Mouse (Mus musculus): ENCODE results near the gene Wfdc3. TPM values are rescaled to one million over a fixed set of nuclear protein-coding genes. Genes with fewer than 3 reads are reported as not detected.

The Wfdc3 gene
- polyA plus RNA-seq, 1 experiment, result 1.0 TPM

DNA sequence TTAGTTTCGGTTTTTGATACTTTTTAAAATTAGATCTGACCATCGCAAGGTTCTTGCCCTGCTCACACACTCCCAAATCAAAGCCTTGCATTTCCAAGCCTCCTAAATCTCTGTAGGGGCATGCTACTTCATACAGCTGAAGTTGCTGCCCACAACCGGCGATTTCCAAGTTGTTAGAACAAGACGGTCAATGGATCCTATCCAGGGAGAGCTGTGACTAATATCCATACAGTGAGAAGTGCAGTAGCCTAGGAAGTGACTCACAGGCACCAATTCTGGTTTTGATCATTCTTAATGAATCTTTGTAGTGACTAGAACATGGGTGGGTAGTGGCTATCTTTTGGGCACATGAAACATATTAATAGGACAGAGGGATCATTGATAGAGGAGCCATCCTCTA, 44.0 kb downstream of the Wfdc3 start:
- no peak overlapping the region for H3K27ac ChIP-seq (ENCODE audit: insufficient read depth, low read depth, low read length)
- no peak for TF ChIP-seq POLR2A (IDR thresholded peaks at IDR 0.05; ENCODE audit: low read depth, low read length)
- TF ChIP-seq CTCF (conservative IDR thresholded peaks at IDR 0.05; ENCODE audit: insufficient read depth, insufficient read length, low read depth, low read length), result no peak
- no peak overlapping the region for H3K4me3 ChIP-seq (ENCODE audit: insufficient read depth, low read depth, low read length)
- no peaks in the 10 kb centered on the region for H3K27me3 ChIP-seq (replicated peaks; ENCODE audit: control insufficient read depth, insufficient read depth, low read length)
- no peak for DNase-seq
- no peaks in the 10 kb centered on the region for H3K36me3 ChIP-seq (ENCODE audit: control insufficient read depth, insufficient read depth, low read length)
- WGBS, result 86% methylated on average over 5 of the region's 5 CpGs
- no peaks in the 10 kb centered on the region for H3K4me1 ChIP-seq (ENCODE audit: control insufficient read depth, insufficient read depth, low read length)

DNA sequence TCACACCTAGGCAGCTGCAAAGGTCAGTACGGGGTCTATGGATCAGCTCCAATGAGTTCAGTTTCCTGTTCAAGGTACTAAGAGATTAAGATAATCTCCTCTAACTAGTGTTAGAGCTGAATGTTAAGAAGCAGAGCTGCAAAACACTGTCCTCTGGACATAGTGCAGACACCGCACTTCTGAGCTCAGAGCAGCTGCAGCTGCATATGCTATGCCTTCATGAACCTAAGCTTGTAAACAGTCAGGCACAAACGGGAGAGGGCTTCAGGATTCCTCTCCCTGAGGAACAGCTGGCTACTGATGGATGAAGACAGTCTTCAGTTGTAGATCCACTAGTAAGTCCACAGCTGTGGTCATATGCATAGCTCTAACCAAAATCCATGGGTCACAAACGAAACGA, 44.8 kb downstream of the Wfdc3 start:
- Histone ChIP-seq H3K36me3 (ENCODE audit: control insufficient read depth, insufficient read depth, low read length) (no peaks in the 10 kb centered on the region), H3K4me3 (ENCODE audit: insufficient read depth, low read depth, low read length) (no peak overlapping the region), H3K4me1 (ENCODE audit: control insufficient read depth, insufficient read depth, low read length) (no peaks in the 10 kb centered on the region), H3K27me3 (replicated peaks; ENCODE audit: control insufficient read depth, insufficient read depth, low read length) (no peaks in the 10 kb centered on the region), H3K27ac (ENCODE audit: insufficient read depth, low read depth, low read length) (no peak overlapping the region)
- TF ChIP-seq CTCF (conservative IDR thresholded peaks at IDR 0.05; ENCODE audit: insufficient read depth, insufficient read length, low read depth, low read length) (no peak), POLR2A (IDR thresholded peaks at IDR 0.05; ENCODE audit: low read depth, low read length) (no peak)
- no peak for DNase-seq
- 67% methylated on average over 5 of the region's 5 CpGs for WGBS

DNA sequence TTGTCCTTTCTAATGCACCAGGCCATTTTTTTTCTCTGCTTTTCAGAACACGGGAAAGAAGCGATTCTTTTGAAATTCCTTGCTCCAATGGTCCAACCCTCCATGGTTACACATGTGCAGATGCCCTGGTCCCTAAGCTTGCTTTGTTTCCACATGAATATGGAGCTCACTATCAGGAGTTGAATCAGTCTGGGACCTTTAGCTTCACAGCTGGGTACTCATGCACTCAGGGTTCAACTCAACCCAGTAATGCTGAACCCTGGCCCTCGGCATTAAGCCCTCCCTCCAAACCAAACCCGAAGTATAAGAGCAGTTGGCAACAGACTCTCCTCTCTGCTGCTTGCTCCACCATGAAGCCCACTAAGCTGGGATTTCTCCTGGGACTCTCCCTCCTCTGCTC, 47.5 kb downstream of the Wfdc3 start, which contains the start of gene Spint4:
Gene Spint4 (plus strand): TSS at position 301 of the 400 bp plus-strand sequence.
- WGBS, result 69% methylated on average over 4 of the region's 4 CpGs
- no peak for DNase-seq
- no peak within 1 kb of the TSS for H3K4me3 ChIP-seq (ENCODE audit: insufficient read depth, low read depth, low read length)

DNA sequence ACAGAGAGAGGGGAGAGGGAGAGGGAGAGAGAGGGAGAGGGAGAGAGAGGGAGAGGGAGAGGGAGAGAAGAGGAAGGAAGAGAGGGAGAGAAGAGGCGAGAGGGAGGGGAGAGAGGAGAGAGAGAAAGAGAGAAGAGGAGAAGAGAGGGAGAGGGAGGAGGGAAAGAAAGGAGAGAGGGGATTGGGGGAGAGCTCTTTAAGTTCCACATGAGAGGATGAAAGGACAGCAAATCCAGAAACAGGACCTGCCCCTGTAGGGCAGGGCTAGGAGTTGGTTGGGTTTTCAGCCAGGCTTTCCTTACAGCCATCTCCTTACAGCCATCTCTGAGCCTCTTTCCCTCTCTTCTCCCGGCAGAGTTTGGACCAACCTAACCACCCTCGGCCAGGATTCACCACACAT, 60.9 kb downstream of the Wfdc3 start, which contains the start of gene Wfdc13:
Gene Wfdc13 (plus strand): TSS at position 301 of the 400 bp plus-strand sequence.
- 53% methylated on average over 3 of the region's 3 CpGs for WGBS
- TF ChIP-seq POLR2A (IDR thresholded peaks at IDR 0.05; ENCODE audit: low read depth, low read length) (no peak), CTCF (conservative IDR thresholded peaks at IDR 0.05; ENCODE audit: insufficient read depth, insufficient read length, low read depth, low read length) (no peak)
- no peaks in the 10 kb centered on the region for H3K27me3 ChIP-seq (replicated peaks; ENCODE audit: control insufficient read depth, insufficient read depth, low read length)
- H3K36me3 ChIP-seq (ENCODE audit: control insufficient read depth, insufficient read depth, low read length), result no peaks in the 10 kb centered on the region
- H3K27ac ChIP-seq (ENCODE audit: insufficient read depth, low read depth, low read length), result no peak within 1 kb of the TSS
- no peaks in the 10 kb centered on the region for H3K4me1 ChIP-seq (ENCODE audit: control insufficient read depth, insufficient read depth, low read length)
- H3K4me3 ChIP-seq (ENCODE audit: insufficient read depth, low read depth, low read length), result no peak within 1 kb of the TSS
- no peak for DNase-seq

More for the DNA sequence above, 47.5 kb downstream of the Wfdc3 start, which contains the start of gene Spint4:
- TF ChIP-seq POLR2A (IDR thresholded peaks at IDR 0.05; ENCODE audit: low read depth, low read length) (no peak), CTCF (conservative IDR thresholded peaks at IDR 0.05; ENCODE audit: insufficient read depth, insufficient read length, low read depth, low read length) (no peak)
- Histone ChIP-seq H3K36me3 (ENCODE audit: control insufficient read depth, insufficient read depth, low read length) (no peaks in the 10 kb centered on the region), H3K4me1 (ENCODE audit: control insufficient read depth, insufficient read depth, low read length) (no peaks in the 10 kb centered on the region), H3K27me3 (replicated peaks; ENCODE audit: control insufficient read depth, insufficient read depth, low read length) (no peaks in the 10 kb centered on the region), H3K27ac (ENCODE audit: insufficient read depth, low read depth, low read length) (no peak within 1 kb of the TSS)

Other genes with a start within 250 kb of the Wfdc3 start
- gene Pigt, start 248.4 kb downstream of the Wfdc3 start, polyA plus RNA-seq (2012; rRNA removed), result 101 and 123 TPM in 2 replicates
- gene Wfdc2, start 183.5 kb downstream of the Wfdc3 start, polyA plus RNA-seq (2012; rRNA removed), result 459 and 460 TPM in 2 replicates
- gene Spint3, start 172.5 kb downstream of the Wfdc3 start, polyA plus RNA-seq (2012; rRNA removed), result not detected in 2 replicates
- not detected in 2 replicates for gene Wfdc6a, start 160.5 kb downstream of the Wfdc3 start, polyA plus RNA-seq (2012; rRNA removed)
- gene Eppin, start 152.3 kb downstream of the Wfdc3 start, polyA plus RNA-seq (2012; rRNA removed), result not detected in 2 replicates
- gene Wfdc6b, start 132.4 kb downstream of the Wfdc3 start, polyA plus RNA-seq (2012; rRNA removed), result not detected in 2 replicates
- not detected in 2 replicates for gene Wfdc8, start 132.3 kb downstream of the Wfdc3 start, polyA plus RNA-seq (2012; rRNA removed)
- gene Wfdc16, start 107.1 kb downstream of the Wfdc3 start, polyA plus RNA-seq (2012; rRNA removed), result 9.2 and 10.3 TPM in 2 replicates
- gene Wfdc10, start 89.9 kb downstream of the Wfdc3 start, polyA plus RNA-seq (2012; rRNA removed), result not detected in 2 replicates
- gene Wfdc9, start 89.3 kb downstream of the Wfdc3 start, polyA plus RNA-seq (2012; rRNA removed), result not detected in 2 replicates
- gene Wfdc11, start 71.8 kb downstream of the Wfdc3 start, polyA plus RNA-seq (2012; rRNA removed), result not detected in 2 replicates
- not detected in 2 replicates for gene Wfdc13, start 60.8 kb downstream of the Wfdc3 start, polyA plus RNA-seq (2012; rRNA removed)
- gene Spint4, start 47.4 kb downstream of the Wfdc3 start, polyA plus RNA-seq (2012; rRNA removed), result not detected in 2 replicates
- gene Spint5, start 30.6 kb downstream of the Wfdc3 start, polyA plus RNA-seq (2012; rRNA removed), result not detected in 2 replicates
- gene Dnttip1, start 52 bp upstream of the Wfdc3 start, polyA plus RNA-seq (2012; rRNA removed), result 32.6 and 34.5 TPM in 2 replicates
- gene Ube2c, start 24.0 kb upstream of the Wfdc3 start, polyA plus RNA-seq (2012; rRNA removed), result 6.6 and 7.1 TPM in 2 replicates
- gene Tnnc2, start 34.0 kb upstream of the Wfdc3 start, polyA plus RNA-seq (2012; rRNA removed), result 124 TPM in 1 of 2 replicates, not detected in the other
- gene Snx21, start 39.9 kb upstream of the Wfdc3 start, polyA plus RNA-seq (2012; rRNA removed), result 23.2 and 32.9 TPM in 2 replicates
- gene Acot8, start 59.0 kb upstream of the Wfdc3 start, polyA plus RNA-seq (2012; rRNA removed), result 68.4 and 75.7 TPM in 2 replicates
- gene Zswim3, start 59.2 kb upstream of the Wfdc3 start, polyA plus RNA-seq (2012; rRNA removed), result 2.2 and 2.7 TPM in 2 replicates
- 11.7 and 11.8 TPM in 2 replicates for gene Zswim1, start 76.8 kb upstream of the Wfdc3 start, polyA plus RNA-seq (2012; rRNA removed)
- 0.20 TPM in 1 of 2 replicates, not detected in the other for gene Spata25, start 82.6 kb upstream of the Wfdc3 start, polyA plus RNA-seq (2012; rRNA removed)
- gene Ctsa, start 86.9 kb upstream of the Wfdc3 start, polyA plus RNA-seq (2012; rRNA removed), result 504 and 687 TPM in 2 replicates
- gene Neurl2, start 87.5 kb upstream of the Wfdc3 start, polyA plus RNA-seq (2012; rRNA removed), result 3.7 and 4.7 TPM in 2 replicates
- gene Pltp, start 111.8 kb upstream of the Wfdc3 start, polyA plus RNA-seq (2012; rRNA removed), result 39.6 and 41.5 TPM in 2 replicates
- 37.2 and 43.1 TPM in 2 replicates for gene Pcif1, start 133.4 kb upstream of the Wfdc3 start, polyA plus RNA-seq (2012; rRNA removed)
- gene Zfp335, start 165.8 kb upstream of the Wfdc3 start, polyA plus RNA-seq (2012; rRNA removed), result 20.4 and 25.7 TPM in 2 replicates
- 1.7 and 1.8 TPM in 2 replicates for gene Mmp9, start 194.8 kb upstream of the Wfdc3 start, polyA plus RNA-seq (2012; rRNA removed)
- gene Slc12a5, start 214.9 kb upstream of the Wfdc3 start, polyA plus RNA-seq (2012; rRNA removed), result 1.5 and 2.2 TPM in 2 replicates